Mouse (Mus musculus): ENCODE data around the gene Iqsec3. TPM values are rescaled to one million over a fixed set of nuclear protein-coding genes. Genes with fewer than 3 reads are reported as not detected.
A peak's percentile ranks its signal among the peaks of the same experiment; 100 is the strongest.

Gene Iqsec3
- total RNA-seq, 2 experiments from 2014 or later = 0.52 to 0.64 TPM

DNA sequence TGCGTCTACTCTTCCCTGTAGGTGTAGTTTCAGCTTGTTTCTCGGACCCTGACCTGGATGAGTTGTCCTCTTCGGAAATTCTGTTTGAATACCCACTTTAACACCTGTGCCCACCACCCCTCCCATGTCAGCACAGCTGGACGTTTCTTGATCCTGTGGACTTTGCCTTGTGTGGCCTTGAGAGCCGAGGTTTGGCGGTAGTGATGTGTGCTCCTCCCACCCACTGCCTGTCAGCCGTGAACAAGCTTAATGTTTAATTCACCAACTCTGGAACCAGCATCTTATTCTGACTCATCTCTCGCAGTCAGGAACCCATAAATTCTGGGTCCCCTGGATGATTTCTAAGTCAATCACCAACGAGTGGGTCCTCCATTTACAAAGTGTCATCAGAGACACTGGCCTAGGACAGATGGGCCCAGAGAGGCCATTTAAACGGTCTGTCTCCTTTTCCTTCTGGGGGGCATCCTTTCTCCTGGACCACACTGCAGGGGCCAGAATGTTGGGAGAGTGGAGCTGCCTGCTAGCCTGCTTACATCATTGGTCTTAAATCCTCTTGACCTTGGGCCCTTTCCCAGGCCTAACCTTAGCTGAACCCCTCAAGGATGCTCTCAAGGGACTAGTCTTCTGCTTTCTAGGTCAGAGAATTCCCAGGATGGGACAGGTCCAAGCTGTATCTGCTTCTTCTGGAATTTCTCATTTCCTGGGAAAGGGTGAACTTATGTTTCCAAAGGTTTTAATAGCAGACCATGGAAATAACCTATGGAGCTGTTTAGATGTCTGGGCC lies 102.1 kb downstream of the Iqsec3 start:
- DNase-seq = no peak
- intact Hi-C loops (cut with DNase I) = no loop called here

- intact Hi-C loops (cut with DNase I) = loop anchor here (2.0 to 10.0 kb wide), 3 partner anchors 28 to 168 kb away; no protein-coding TSS in a partner anchor
- DNase-seq = no peak
These were observed 106.4 kb downstream of the Iqsec3 start for GRCm38 (mm10) chr6:121367099-121367498.

DNA sequence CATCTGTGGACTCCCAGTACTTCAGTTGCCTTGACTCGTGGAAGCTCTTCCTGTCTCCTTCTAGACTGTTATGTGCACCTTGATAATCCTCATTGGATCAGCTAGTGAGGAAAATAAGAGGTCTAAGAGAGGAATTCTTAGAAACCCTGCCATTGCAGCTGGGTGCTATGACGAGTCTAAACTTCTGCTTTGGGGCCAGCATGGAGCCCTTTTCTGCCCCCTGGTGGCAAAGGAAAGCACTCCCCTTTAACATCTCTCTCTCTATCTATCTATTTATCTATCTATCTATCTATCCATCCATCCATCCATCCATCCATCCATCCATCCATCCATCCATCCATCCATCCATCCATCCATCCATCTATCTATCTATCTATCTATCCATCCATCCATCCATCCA lies 106.9 kb downstream of the Iqsec3 start:
- peak in 1 of 2 experiments; percentile 46 for DNase-seq
- intact Hi-C loops (cut with DNase I) = loop anchor here (2.0 to 10.0 kb wide), 3 partner anchors 28 to 168 kb away; no protein-coding TSS in a partner anchor

DNA sequence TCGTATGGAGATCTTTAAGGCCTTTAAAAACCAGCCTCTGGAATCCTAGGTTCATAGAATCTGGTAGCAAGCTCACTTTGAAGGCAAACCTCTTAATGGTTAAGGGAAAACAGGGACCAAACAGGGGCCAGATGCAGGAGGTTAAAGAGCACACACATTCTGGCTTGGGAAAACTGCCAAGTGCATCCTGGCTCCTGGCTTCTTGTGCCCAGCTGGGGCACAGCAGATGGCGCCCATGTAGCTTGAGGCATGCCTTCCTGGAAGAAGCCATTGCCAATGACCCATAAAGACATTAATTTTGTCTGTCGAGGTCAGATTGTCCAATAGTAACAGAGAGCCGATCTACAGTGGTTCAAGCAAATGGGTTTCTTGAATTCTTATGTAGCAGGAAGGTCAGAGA lies 109.5 kb downstream of the Iqsec3 start:
- DNase-seq = no peak
- intact Hi-C loops (cut with DNase I) = loop anchor here (10.0 kb wide), 1 partner anchor 171 kb away; no protein-coding TSS in a partner anchor

- DNase-seq = no peak
- intact Hi-C loops (cut with DNase I) = loop anchor here (10.0 kb wide), 1 partner anchor 172 kb away; no protein-coding TSS in a partner anchor
These were observed 110.4 kb downstream of the Iqsec3 start for GRCm38 (mm10) chr6:121363061-121363460.

DNA sequence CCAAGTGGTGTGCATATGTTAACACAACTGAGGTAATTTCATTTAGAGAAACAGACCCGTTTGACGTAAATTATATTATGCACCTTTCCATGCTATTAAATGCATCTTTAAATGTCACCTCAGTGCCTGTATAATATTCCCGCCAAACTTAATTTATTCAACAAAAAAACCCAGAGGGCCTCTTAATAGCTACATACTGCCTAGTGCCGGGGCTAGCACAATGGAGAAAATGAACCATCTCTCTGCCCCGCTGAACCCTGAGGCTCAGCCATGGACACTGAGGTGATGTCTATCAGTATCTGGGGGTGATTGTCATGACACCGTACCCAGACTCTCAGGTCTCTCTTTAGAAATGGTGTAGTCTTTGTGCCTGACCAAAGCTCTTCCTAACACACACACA lies 116.2 kb downstream of the Iqsec3 start:
- intact Hi-C loops (cut with DNase I) = no loop called here
- no peak for DNase-seq

GRCm38 (mm10) chr6:121356041-121356440 lies 117.4 kb downstream of the Iqsec3 start:
- DNase-seq = no peak

DNA sequence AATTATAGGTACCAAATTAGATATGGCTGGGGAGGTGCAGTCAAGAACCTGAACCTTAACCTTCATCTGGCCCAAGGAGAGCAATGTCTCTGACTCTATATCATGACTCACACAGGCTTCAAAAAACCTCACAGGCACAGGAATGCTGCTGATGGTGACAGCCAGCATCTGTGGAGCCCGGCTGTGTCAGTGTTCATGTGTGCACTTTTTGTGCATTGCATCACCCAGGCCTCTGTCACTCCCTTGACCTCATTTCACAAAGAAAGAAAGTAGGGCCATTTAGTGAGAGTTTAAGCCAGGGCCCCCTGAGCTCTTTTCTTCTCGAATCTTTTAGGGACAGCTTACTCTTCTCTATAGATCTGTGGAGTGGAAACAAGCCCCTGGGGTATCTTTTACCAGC lies 121.2 kb downstream of the Iqsec3 start:
- no peak for DNase-seq

More at GRCm38 (mm10) chr6:121356041-121356440, 117.4 kb downstream of the Iqsec3 start:
- intact Hi-C loops (cut with DNase I) = no loop called here

GRCm38 (mm10) chr6:121346428-121346827 lies 127.0 kb downstream of the Iqsec3 start:
- intact Hi-C loops (cut with DNase I) = no loop called here

More for the DNA sequence above, 121.2 kb downstream of the Iqsec3 start:
- intact Hi-C loops (cut with DNase I) = no loop called here

GRCm38 (mm10) chr6:121344329-121344728 lies 129.1 kb downstream of the Iqsec3 start:
- intact Hi-C loops (cut with DNase I) = no loop called here
- DNase-seq = no peak

More at GRCm38 (mm10) chr6:121346428-121346827, 127.0 kb downstream of the Iqsec3 start:
- DNase-seq = no peak

DNA sequence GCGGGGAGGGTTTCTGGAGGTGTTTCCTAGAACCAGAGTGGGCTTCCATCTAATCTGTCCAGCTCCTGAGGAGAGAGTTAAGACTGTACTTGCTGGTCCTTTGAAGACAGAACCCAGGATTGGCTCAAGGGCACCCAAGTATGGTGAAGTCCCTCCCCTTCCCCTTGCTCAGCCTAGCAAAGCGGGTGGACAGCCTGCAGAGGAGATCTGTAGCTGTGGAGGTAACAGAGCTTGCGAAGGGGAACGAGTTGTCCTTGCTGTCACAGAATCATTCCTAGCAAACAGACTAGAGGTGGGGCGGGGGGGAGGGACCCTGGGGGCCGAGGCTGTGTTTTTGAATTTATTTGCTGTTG lies 129.7 kb downstream of the Iqsec3 start:
- intact Hi-C loops (cut with DNase I) = no loop called here
- no peak for DNase-seq

- intact Hi-C loops (cut with DNase I) = no loop called here
- no peak for DNase-seq
These were observed 130.3 kb downstream of the Iqsec3 start, which contains the start of gene Slc6a12 for GRCm38 (mm10) chr6:121343026-121343770. TSS of gene Slc6a12 (plus strand) at chr6:121343076.

GRCm38 (mm10) chr6:121341650-121342049 lies 131.8 kb downstream of the Iqsec3 start:
- intact Hi-C loops (cut with DNase I) = no loop called here
- DNase-seq = no peak

DNA sequence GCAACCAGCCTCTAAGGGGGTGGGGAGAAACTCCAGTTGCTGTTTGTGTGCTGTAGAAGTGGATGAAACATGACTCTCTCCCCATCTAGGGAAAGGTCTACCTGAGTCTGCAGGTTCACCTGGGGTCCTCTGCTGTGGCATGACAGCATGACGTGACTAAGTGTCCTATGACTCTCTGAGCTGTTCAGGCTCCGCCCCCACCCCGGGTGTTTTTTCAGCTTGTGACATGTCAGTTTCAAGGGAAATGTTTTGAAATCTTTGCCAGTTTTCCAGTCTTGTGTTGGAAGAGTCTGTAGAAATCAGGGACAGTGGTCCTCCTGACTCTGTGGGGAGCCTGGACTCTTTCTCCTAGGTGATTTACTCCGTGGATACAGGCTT lies 135.0 kb downstream of the Iqsec3 start:
- no peak for DNase-seq
- intact Hi-C loops (cut with DNase I) = loop anchor here (1.0 to 10.0 kb wide), 3 partner anchors 28 to 394 kb away; no protein-coding TSS in a partner anchor

DNA sequence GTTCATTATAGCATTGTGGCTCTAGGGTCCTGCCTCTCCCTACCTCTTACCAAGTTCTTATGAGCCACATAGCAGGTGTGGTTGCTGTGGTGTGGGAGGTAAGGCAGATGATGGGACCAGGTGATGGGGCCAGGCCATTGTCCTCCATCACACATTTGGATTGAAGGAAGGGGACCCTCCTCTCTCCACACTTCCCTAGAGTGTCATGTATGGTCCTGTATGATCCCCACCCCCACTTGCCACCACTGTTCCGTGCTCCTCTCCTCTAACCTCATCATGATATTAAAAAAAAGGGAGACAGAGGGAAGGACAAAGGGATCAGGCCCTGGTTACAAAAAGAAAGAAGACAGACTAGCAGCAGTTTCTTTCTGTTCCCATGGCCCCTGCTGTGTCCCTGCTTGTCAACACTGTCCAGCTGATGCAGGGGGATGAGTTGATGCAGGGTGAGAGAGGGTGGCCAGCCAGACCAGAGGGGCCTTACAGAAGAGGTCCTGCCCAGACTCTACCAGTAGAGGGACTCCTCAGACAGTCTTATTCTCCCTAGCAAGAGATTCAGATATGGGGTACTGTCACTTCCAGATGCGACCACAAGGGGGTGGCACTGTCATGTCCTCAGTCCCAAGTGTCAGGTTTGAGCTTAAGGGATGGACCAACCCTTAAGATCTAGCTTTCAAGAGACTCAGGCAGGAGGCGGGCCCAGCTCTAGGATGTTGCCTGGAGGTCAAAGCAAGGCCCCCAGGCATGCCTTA lies 135.5 kb downstream of the Iqsec3 start:
- peak; percentile 78 to 80 for DNase-seq
- intact Hi-C loops (cut with DNase I) = loop anchor here (1.0 to 10.0 kb wide), 3 partner anchors 29 to 393 kb away; no protein-coding TSS in a partner anchor

GRCm38 (mm10) chr6:121337229-121337628 lies 136.2 kb downstream of the Iqsec3 start:
- intact Hi-C loops (cut with DNase I) = loop anchor here (10.0 kb wide), 1 partner anchor 392 kb away; no protein-coding TSS in a partner anchor
- DNase-seq = no peak

DNA sequence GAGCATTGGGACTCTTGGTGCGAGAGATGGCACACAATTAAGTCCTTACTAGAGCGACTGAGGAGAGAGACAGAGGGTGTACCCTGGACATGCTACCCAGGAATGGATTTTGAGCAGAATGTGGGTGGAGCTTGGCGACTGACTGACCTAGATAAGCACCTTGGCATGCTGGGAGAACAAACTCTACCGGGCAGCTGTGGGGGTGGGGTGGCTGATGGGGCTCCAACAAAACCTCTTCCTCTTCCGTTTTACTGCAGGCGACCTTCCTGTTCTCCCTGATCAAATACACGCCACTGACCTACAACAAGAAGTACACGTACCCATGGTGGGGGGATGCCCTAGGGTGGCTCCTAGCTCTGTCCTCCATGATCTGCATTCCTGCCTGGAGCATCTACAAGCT lies 136.9 kb downstream of the Iqsec3 start:
- intact Hi-C loops (cut with DNase I) = loop anchor here (10.0 kb wide), 1 partner anchor 392 kb away; no protein-coding TSS in a partner anchor
- no peak for DNase-seq

DNA sequence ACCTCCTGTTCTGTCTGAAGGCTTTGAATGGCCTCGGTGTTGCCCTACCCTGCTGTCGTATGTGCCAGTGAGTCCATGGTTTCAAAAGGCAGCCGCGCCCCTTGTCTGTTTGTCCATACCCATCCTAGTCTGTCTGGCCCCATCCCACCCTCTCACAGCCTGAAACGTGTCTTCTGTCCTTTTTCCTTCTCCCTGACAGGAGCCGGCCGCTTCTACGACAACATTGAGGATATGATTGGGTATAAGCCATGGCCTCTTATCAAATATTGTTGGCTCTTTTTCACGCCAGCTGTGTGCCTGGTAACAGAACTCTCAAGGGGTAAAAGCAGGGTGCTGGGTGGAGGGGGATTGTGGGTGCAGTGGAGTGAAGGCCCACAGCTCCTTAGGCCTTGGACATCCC lies 137.6 kb downstream of the Iqsec3 start:
- DNase-seq = no peak

DNA sequence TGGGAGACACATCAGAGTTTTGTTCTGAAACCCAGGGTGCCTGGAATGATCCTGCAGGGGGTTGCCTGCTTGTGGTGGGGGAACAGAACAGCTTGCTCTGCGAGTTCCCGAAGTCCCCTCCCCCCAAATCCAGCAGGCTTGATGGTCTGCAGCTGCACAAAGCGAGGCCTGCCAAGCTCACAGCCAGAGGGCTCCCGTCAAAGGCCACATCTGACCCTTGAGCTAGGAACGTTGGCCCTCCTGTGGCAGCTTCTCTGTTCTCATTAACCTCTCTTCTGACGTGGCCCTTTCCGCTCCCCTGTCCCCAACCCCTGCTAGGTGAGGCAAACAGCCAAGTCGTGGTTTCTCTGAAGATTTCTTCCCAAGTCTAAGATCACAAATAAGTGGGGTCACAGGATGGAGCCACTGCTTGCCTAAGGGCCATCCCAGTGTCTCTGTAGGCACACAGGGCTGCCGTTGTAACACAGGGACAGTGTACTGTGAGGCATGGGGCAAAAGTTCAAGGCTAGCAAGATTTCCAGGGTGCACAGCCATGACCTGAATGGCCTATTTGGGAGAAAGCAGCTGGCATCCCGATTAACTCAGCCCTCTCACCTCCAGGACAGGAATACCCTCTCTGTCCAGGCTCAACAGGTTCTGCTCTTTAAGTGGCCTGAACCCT lies 143.5 kb downstream of the Iqsec3 start:
- no peak for DNase-seq
- intact Hi-C loops (cut with DNase I) = loop anchor here (10.0 kb wide), 1 partner anchor 385 kb away; no protein-coding TSS in a partner anchor

More for the DNA sequence above, 137.6 kb downstream of the Iqsec3 start:
- intact Hi-C loops (cut with DNase I) = loop anchor here (10.0 kb wide), 1 partner anchor 391 kb away; no protein-coding TSS in a partner anchor

Measured in gastrocnemius, postnatal 36 days (tissue).